Mouse (Mus musculus) MEL (cell line): ENCODE data around the gene Cnpy2. TPM values are rescaled to one million over a fixed set of nuclear protein-coding genes. Genes with fewer than 3 reads are reported as not detected.
"Not testable (repeated sequence)": the region's sequence is repeated elsewhere in the genome, so short reads cannot be mapped to it uniquely, and the experiment has no call there.

Source experiments
- DNase-seq: peaks from one replicate; pipeline ENCODE4 v3.0.0; 2011; ENCODE audit warnings: low read depth, low spot score
- H3K27ac ChIP-seq: 2 replicates; pipeline ENCODE4 v1.5.1; 2012; ENCODE audit warnings: low read depth, mild to moderate bottlenecking, control low read depth, low read length, moderate library complexity; ENCODE audit not compliant: control insufficient read depth
- H3K27me3 ChIP-seq, 2 experiments: fragments of 150-350 bp in 1 of 2; sonication (generic) in 1 of 2; 2 replicates each; pipeline ENCODE4 v1.6.1; 2012; ENCODE audit warnings: low read length in 2 of 2, mild to moderate bottlenecking in 2 of 2, improper control_type of control experiment in 1 of 2, moderate library complexity in 1 of 2; ENCODE audit not compliant: insufficient read depth in 2 of 2, control insufficient read depth in 1 of 2
- H3K36me3 ChIP-seq, 2 experiments: 2 replicates each; pipeline ENCODE4 v1.6.1; 2012 to 2014; ENCODE audit warnings: low read length in 2 of 2, improper control_type of control experiment in 1 of 2, inconsistent platforms in 1 of 2, mild to moderate bottlenecking in 1 of 2; ENCODE audit not compliant: insufficient read depth in 2 of 2, control insufficient read depth in 1 of 2
- H3K4me1 ChIP-seq, 2 experiments: fragments of 150-350 bp in 1 of 2; sonication (generic) in 1 of 2; 2 replicates each; pipeline ENCODE4 v1.6.1; 2012; ENCODE audit warnings: low read length in 2 of 2, improper control_type of control experiment in 1 of 2, mild to moderate bottlenecking in 1 of 2; ENCODE audit not compliant: insufficient read depth in 2 of 2, control insufficient read depth in 1 of 2
- H3K4me3 ChIP-seq, 2 experiments: fragments of 150-350 bp in 1 of 2; sonication (generic) in 1 of 2; 2 replicates each; pipeline ENCODE4 v1.5.1; 2012; ENCODE audit warnings: low read depth in 2 of 2, low read length in 2 of 2, mild to moderate bottlenecking in 2 of 2, moderate library complexity in 2 of 2, control low read depth in 1 of 2, improper control_type of control experiment in 1 of 2; ENCODE audit not compliant: control insufficient read depth in 1 of 2, insufficient read depth in 1 of 2
- H3K79me2 ChIP-seq: 2 replicates; pipeline ENCODE4 v1.6.1; 2012; ENCODE audit warnings: mild to moderate bottlenecking, low read length, moderate library complexity; ENCODE audit not compliant: control insufficient read depth, poor library complexity, insufficient read depth
- H3K9ac ChIP-seq: 2 replicates; pipeline ENCODE4 v1.6.1; 2012; ENCODE audit warnings: low read depth, mild to moderate bottlenecking, control low read depth, low read length, moderate library complexity; ENCODE audit not compliant: control insufficient read depth, poor library complexity, severe bottlenecking
- H3K9me3 ChIP-seq: fragments of 150-350 bp; sonication (generic); replicated peaks from 2 replicates; pipeline ENCODE4 v1.6.1; 2012; ENCODE audit warnings: mild to moderate bottlenecking, low read length, improper control_type of control experiment, moderate library complexity; ENCODE audit not compliant: insufficient read depth
- CHD2 ChIP-seq: IDR thresholded peaks from 2 replicates; pipeline ENCODE4 v1.6.1; 2011; ENCODE audit warnings: low read length, improper control_type of control experiment
- CTCF ChIP-seq, 3 experiments: IDR thresholded peaks in 2 of 3; conservative IDR thresholded peaks in 1 of 3; 2 replicates each; pipeline ENCODE4 v1.5.1; 2011 to 2012; ENCODE audit warnings: low read length in 3 of 3, low read depth in 2 of 3, mild to moderate bottlenecking in 2 of 3, improper control_type of control experiment in 1 of 3, inconsistent platforms in 1 of 3, mixed read lengths in 1 of 3, moderate library complexity in 1 of 3; ENCODE audit not compliant: control insufficient read depth in 1 of 3, insufficient read depth in 1 of 3, poor library complexity in 1 of 3, severe bottlenecking in 1 of 3
- EP300 ChIP-seq, 2 experiments: IDR thresholded peaks; 2 replicates each; pipeline ENCODE4 v1.6.1; 2011; ENCODE audit warnings: improper control_type of control experiment in 2 of 2, low read length in 2 of 2, low read depth in 1 of 2, mild to moderate bottlenecking in 1 of 2
- GABPA ChIP-seq: IDR thresholded peaks from 2 replicates; pipeline ENCODE4 v1.6.1; 2012; ENCODE audit warnings: low read depth, mild to moderate bottlenecking, inconsistent platforms, low read length, improper control_type of control experiment, moderate library complexity
- GATA1 ChIP-seq: IDR thresholded peaks from 2 replicates; pipeline ENCODE4 v1.6.1; 2011; ENCODE audit warnings: low read depth, low read length, improper control_type of control experiment
- JUND ChIP-seq: IDR thresholded peaks from 2 replicates; pipeline ENCODE4 v1.6.1; 2011; ENCODE audit warnings: low read depth, mild to moderate bottlenecking, improper control_type of control experiment, low read length
- MAFK ChIP-seq: IDR thresholded peaks from 2 replicates; pipeline ENCODE4 v1.6.1; 2011; ENCODE audit warnings: low read depth, mild to moderate bottlenecking, low read length, improper control_type of control experiment, borderline replicate concordance
- MYC ChIP-seq: IDR thresholded peaks from 2 replicates; pipeline ENCODE4 v1.6.1; 2011; ENCODE audit warnings: low read depth, mild to moderate bottlenecking, low read length, improper control_type of control experiment, moderate library complexity
- NRF1 ChIP-seq: IDR thresholded peaks from 2 replicates; pipeline ENCODE4 v1.6.1; 2014; ENCODE audit warnings: low read depth, mild to moderate bottlenecking, inconsistent platforms, low read length, improper control_type of control experiment, moderate library complexity; ENCODE audit not compliant: poor library complexity, insufficient read depth, severe bottlenecking
- POLR2AphosphoS2 ChIP-seq: IDR thresholded peaks from 2 replicates; pipeline ENCODE4 v1.6.1; 2011; ENCODE audit warnings: low read length, improper control_type of control experiment
- POLR2AphosphoS5 ChIP-seq: IDR thresholded peaks from 2 replicates; pipeline ENCODE4 v1.6.1; 2012; ENCODE audit warnings: low read depth, borderline replicate concordance, mild to moderate bottlenecking, inconsistent platforms, low read length, moderate library complexity, mixed read lengths
- RCOR1 ChIP-seq: IDR thresholded peaks from 2 replicates; pipeline ENCODE4 v1.6.1; 2012; ENCODE audit warnings: low read depth, mild to moderate bottlenecking, inconsistent platforms, low read length, improper control_type of control experiment
- SMC3 ChIP-seq: IDR thresholded peaks from 2 replicates; pipeline ENCODE4 v1.6.1; 2011; ENCODE audit warnings: low read depth, low read length, improper control_type of control experiment
- TBP ChIP-seq: IDR thresholded peaks from 2 replicates; pipeline ENCODE4 v1.8.0; 2011; ENCODE audit warnings: low read depth, low read length, improper control_type of control experiment
- UBTF ChIP-seq: IDR thresholded peaks from 2 replicates; pipeline ENCODE4 v1.6.1; 2012; ENCODE audit warnings: low read depth, mild to moderate bottlenecking, inconsistent platforms, low read length, improper control_type of control experiment, moderate library complexity, borderline replicate concordance; ENCODE audit not compliant: insufficient read depth
- ZKSCAN1 ChIP-seq: IDR thresholded peaks from 2 replicates; pipeline ENCODE4 v1.6.1; 2012; ENCODE audit warnings: low read depth, mild to moderate bottlenecking, inconsistent platforms, low read length, improper control_type of control experiment, moderate library complexity
- ZNF384 ChIP-seq: IDR thresholded peaks from 2 replicates; pipeline ENCODE4 v1.6.1; 2012; ENCODE audit warnings: low read depth, mild to moderate bottlenecking, inconsistent platforms, low read length, improper control_type of control experiment
- polyA plus RNA-seq, 2 experiments: library from polyadenylated mRNA; stranded (reverse) in 1 of 2; unstranded in 1 of 2; fragments of >175 nt in 1 of 2; fragments of >200 nt in 1 of 2; gene quantifications; 2 replicates each; pipeline versions ENCODE4 v1.2.1 to v1.2.4; 2012; ENCODE audit warnings: low replicate concordance in 2 of 2, low read depth in 1 of 2; ENCODE audit not compliant: insufficient read length in 2 of 2, insufficient read depth in 1 of 2, missing spikeins in 1 of 2
- total RNA-seq: library from RNA; depleted of rRNA; stranded (reverse); fragments of 300-350 nt; gene quantifications from 2 replicates; pipeline ENCODE4 v1.2.3, GENCODE M21; 2012

The Cnpy2 gene
- total and polyA plus RNA-seq, 3 experiments: 98.1 to 107 TPM; not detected in 1

GRCm38 (mm10) chr10:128322141-128323108 is at the start of gene Cnpy2 (continued):
- TF ChIP-seq RCOR1: no peak
- no peak for TF ChIP-seq EP300 (IDR thresholded peaks at IDR 0.05; ENCODE audit: low read depth in 1 of 2, low read length in 2 of 2)
- peak; percentile 91 for TF ChIP-seq MYC
- TF ChIP-seq POLR2AphosphoS2: peak; percentile 57; the same call in 1 of the 2 replicates
- peak; percentile 87 for TF ChIP-seq CHD2
- TF ChIP-seq MAFK: no peak

- H3K27ac ChIP-seq, H3K4me1 ChIP-seq, H3K36me3 ChIP-seq, H3K79me2 ChIP-seq: not testable (repeated sequence)
- TF ChIP-seq TBP (peak; percentile 89), ZNF384 (peak; percentile 81), CTCF (IDR thresholded peaks at IDR 0.05 in 2 of 3, conservative IDR thresholded peaks at IDR 0.05 in 1 of 3; ENCODE audit: control insufficient read depth in 1 of 3, insufficient read depth in 1 of 3, low read depth in 2 of 3, low read length in 3 of 3, poor library complexity in 1 of 3, severe bottlenecking in 1 of 3) (peak in 1 of 3 experiments; percentile 0; a peak in 1 of 6 replicates)
- TF ChIP-seq, all 39 proteins: peak for 3; not testable (repeated sequence) for 36
- not testable (repeated sequence) for H3K9me3 ChIP-seq, H3K9ac ChIP-seq, H3K4me3 ChIP-seq, H3K27me3 ChIP-seq
- DNase-seq: peak; percentile 39
These were observed 49.3 kb upstream of the Cnpy2 start for GRCm38 (mm10) chr10:128272819-128273439.

GRCm38 (mm10) chr10:128275374-128275773 is 46.9 kb upstream of the Cnpy2 start:
- H3K9ac ChIP-seq, H3K9me3 ChIP-seq, DNase-seq, H3K4me1 ChIP-seq, H3K79me2 ChIP-seq, H3K27me3 ChIP-seq, H3K36me3 ChIP-seq, H3K4me3 ChIP-seq, H3K27ac ChIP-seq: not testable (repeated sequence)

GRCm38 (mm10) chr10:128278158-128278557 is 44.1 kb upstream of the Cnpy2 start:
- Histone ChIP-seq H3K79me2 (no peaks in the 10 kb centered on the region), H3K9me3 (no peaks in the 10 kb centered on the region), H3K27me3 (no peaks in the 10 kb centered on the region), H3K27ac (no peak overlapping the region), H3K4me1 (no peaks in the 10 kb centered on the region), H3K9ac (no peak overlapping the region), H3K36me3 (no peaks in the 10 kb centered on the region), H3K4me3 (no peak overlapping the region)
- no peak for DNase-seq
- TF ChIP-seq JUND (no peak), GATA1 (no peak), UBTF (no peak), NRF1 (no peak), TBP (no peak), GABPA (no peak), SMC3 (no peak), POLR2AphosphoS5 (no peak), ZKSCAN1 (no peak), CTCF (IDR thresholded peaks at IDR 0.05 in 2 of 3, conservative IDR thresholded peaks at IDR 0.05 in 1 of 3; ENCODE audit: control insufficient read depth in 1 of 3, insufficient read depth in 1 of 3, low read depth in 2 of 3, low read length in 3 of 3, poor library complexity in 1 of 3, severe bottlenecking in 1 of 3) (no peak)
